ENCODE assay signal across 18 mouse cellular contexts in the genomic region with DNA sequence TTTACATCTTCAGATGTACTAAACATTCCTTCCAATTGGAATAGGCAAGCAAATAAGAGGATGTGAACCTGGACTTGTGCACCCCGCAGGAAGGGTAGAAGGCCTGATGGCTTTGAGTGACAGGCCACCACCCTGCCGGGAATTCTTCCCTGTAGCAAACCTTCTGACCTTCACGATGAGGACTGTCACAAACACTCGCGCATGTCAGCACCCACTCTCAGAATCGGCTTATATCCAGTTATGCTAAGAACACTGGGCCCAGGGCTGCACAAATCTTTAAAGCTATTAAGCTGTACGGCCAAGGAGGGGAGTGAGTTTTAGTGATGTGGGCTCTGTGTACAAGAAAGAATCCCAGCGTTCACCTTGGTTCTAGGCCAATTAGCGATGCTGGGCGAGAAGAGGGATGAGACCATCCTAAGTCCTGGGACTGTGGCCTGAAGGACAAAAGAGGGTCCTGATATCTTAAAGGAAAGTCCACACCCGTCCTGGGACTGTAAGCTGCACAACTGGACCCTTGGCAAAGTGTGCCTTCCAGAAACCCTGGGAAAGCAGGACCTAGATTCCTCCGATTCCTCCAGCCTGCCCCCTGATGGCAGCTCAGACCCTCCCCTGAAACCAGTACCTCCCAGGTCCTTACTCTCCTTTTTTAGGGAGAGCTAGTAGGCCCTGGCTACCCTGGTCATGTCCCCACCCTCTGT. TPM values are rescaled to one million over a fixed set of nuclear protein-coding genes. Genes with fewer than 3 reads are reported as not detected.
DNase-seq lines count a peak whose midpoint lies in the region; ATAC-seq and TF ChIP-seq lines count a peak whose summit lies in the region.
"Had no signal": no experiment of that assay in that cellular context is flagged by ENCODE, and none has a peak within 500 bp of the region (broad histone marks: within the 10 kb centered on the region; RNA-seq: fewer than 3 reads in every experiment).

No protein-coding gene starts in this region.

- no peak overlapping the region for H3K4me3 ChIP-seq in midbrain, postnatal 0 days (ENCODE audit: low read depth, low read length)
- H3K4me3 ChIP-seq in midbrain, embryonic 13.5 days (replicated peaks) = no peak overlapping the region
- no peak overlapping the region for H3K4me3 ChIP-seq in heart, embryonic 15.5 days
- H3K4me3 ChIP-seq: gastrocnemius, adult 2 months; intestine, embryonic 15.5 days; limb, embryonic 13.5 days had no signal

- no peak overlapping the region for H3K4me2 ChIP-seq in midbrain, postnatal 0 days (ENCODE audit: low read depth, low read length, poor library complexity, severe bottlenecking)
- H3K4me2 ChIP-seq in midbrain, embryonic 13.5 days (replicated peaks) = no peak overlapping the region
- H3K4me2 ChIP-seq in heart, embryonic 15.5 days = peak overlapping the region; percentile 16; the same call in 1 of the 2 replicates
- H3K4me2 ChIP-seq: intestine, embryonic 15.5 days; limb, embryonic 13.5 days had no signal

- peak; percentile 51 to 55 for DNase-seq in heart, adult 18-20 months
- DNase-seq in heart, adult 8-10 months (ENCODE audit: low spot score) = no peak
- no peak for DNase-seq in midbrain, postnatal 0 days (ENCODE audit: low spot score)
- DNase-seq in retina, postnatal 1 day = peak; percentile 48
- DNase-seq in frontal cortex, postnatal 10 days (ENCODE audit: low spot score in 2 of 2) = no peak
- no peak for DNase-seq in ovary, postnatal 14 days (ENCODE audit: low spot score)
- DNase-seq: gastrocnemius, adult 2 months; kidney, postnatal 14 days; right cerebral cortex, postnatal 4 days; thymus, postnatal 14 days had no signal

- ATAC-seq in midbrain, postnatal 0 days (ENCODE audit: low FRiP score) = no peak
- ATAC-seq in midbrain, embryonic 13.5 days = no peak
- ATAC-seq in heart, embryonic 15.5 days (replicated peaks; ENCODE audit: insufficient number of reproducible peaks, insufficient read depth, low FRiP score, low read depth) = peak; percentile 73
- ATAC-seq: activated CD4-positive, CD25-positive, alpha-beta regulatory T cell, adult 4 months; forebrain, embryonic 16.5 days; intestine, embryonic 15.5 days had no signal

- no peaks in the 10 kb centered on the region for H3K27me3 ChIP-seq in midbrain, postnatal 0 days (ENCODE audit: insufficient read depth, low read length)
- H3K27me3 ChIP-seq in midbrain, embryonic 13.5 days = no peaks in the 10 kb centered on the region
- H3K27me3 ChIP-seq in heart, embryonic 15.5 days = no peaks in the 10 kb centered on the region
- H3K27me3 ChIP-seq: CH12.LX; intestine, embryonic 15.5 days; limb, embryonic 13.5 days had no signal

- no peak overlapping the region for H3K9ac ChIP-seq in midbrain, postnatal 0 days (replicated peaks; ENCODE audit: low read length, poor library complexity, severe bottlenecking)
- no peak overlapping the region for H3K9ac ChIP-seq in midbrain, embryonic 13.5 days (replicated peaks)
- no peak overlapping the region for H3K9ac ChIP-seq in heart, embryonic 15.5 days
- H3K9ac ChIP-seq: intestine, embryonic 15.5 days; limb, embryonic 13.5 days; liver, embryonic 14.5 days had no signal

- WGBS in midbrain, postnatal 0 days = 75% methylated on average over 12 of the region's 12 CpGs
- 85% methylated on average over 12 of the region's 12 CpGs for WGBS in midbrain, embryonic 13.5 days
- 35% methylated on average over 12 of the region's 12 CpGs for WGBS in heart, embryonic 15.5 days

- no peaks in the 10 kb centered on the region for H3K4me1 ChIP-seq in midbrain, postnatal 0 days (ENCODE audit: insufficient read depth, low read length)
- H3K4me1 ChIP-seq in midbrain, embryonic 13.5 days (replicated peaks) = no peaks in the 10 kb centered on the region
- H3K4me1 ChIP-seq in heart, embryonic 15.5 days (replicated peaks) = peaks cover 40% of the 10 kb centered on the region

- no peaks in the 10 kb centered on the region for H3K36me3 ChIP-seq in midbrain, postnatal 0 days (ENCODE audit: insufficient read depth, low read length)
- H3K36me3 ChIP-seq in midbrain, embryonic 13.5 days = no peaks in the 10 kb centered on the region
- no peaks in the 10 kb centered on the region for H3K36me3 ChIP-seq in heart, embryonic 15.5 days
- H3K36me3 ChIP-seq: intestine, embryonic 15.5 days; limb, embryonic 13.5 days had no signal

- no peaks in the 10 kb centered on the region for H3K9me3 ChIP-seq in midbrain, postnatal 0 days (ENCODE audit: low read length)
- no peaks in the 10 kb centered on the region for H3K9me3 ChIP-seq in midbrain, embryonic 13.5 days
- no peaks in the 10 kb centered on the region for H3K9me3 ChIP-seq in heart, embryonic 15.5 days (replicated peaks)
- H3K9me3 ChIP-seq: intestine, embryonic 15.5 days; limb, embryonic 13.5 days had no signal

- peak; percentile 2; the same call in 1 of the 2 replicates for TF ChIP-seq CTCF in midbrain, postnatal 0 days (IDR thresholded peaks at IDR 0.05)

- H3K27ac ChIP-seq in midbrain, postnatal 0 days (ENCODE audit: low read depth, low read length) = no peak overlapping the region
- H3K27ac ChIP-seq in midbrain, embryonic 13.5 days = no peak overlapping the region
- H3K27ac ChIP-seq in heart, embryonic 15.5 days = peak overlapping the region; percentile 77
- H3K27ac ChIP-seq: gastrocnemius, adult 2 months; intestine, embryonic 15.5 days; limb, embryonic 13.5 days; liver, embryonic 14.5 days had no signal

RNA-seq across cellular contexts. Expression of a gene that starts 12.1 kb away (rescaled TPM):
- 10 to 100 TPM; 13.3 to 15.3 TPM for total RNA-seq in heart, adult 18-20 months (2021)
- 10 to 100 TPM; 15.8 to 17.4 (median 17.0) TPM for total RNA-seq in heart, adult 8-10 months (2022)
- total RNA-seq in midbrain, postnatal 0 days (2014; rRNA removed) = 18.2 and 18.7 TPM in 2 replicates
- polyA plus RNA-seq in midbrain, postnatal 0 days (2015; fragmentation: Nextera tagmentation; extraction: Ambion mirVana) = 11.0 and 11.2 TPM in 2 replicates
- polyA plus RNA-seq in midbrain, embryonic 13.5 days (2015; fragmentation: Nextera tagmentation; extraction: Ambion mirVana) = 13.6 and 13.9 TPM in 2 replicates
- polyA plus RNA-seq in heart, embryonic 15.5 days (2015; fragmentation: Nextera tagmentation; extraction: Ambion mirVana) = 21.9 and 24.4 TPM in 2 replicates

Comparison
In these comparisons a context has a peak if more than half of its experiments do, and no peak if none do; other contexts are left out.
1. DNase-seq: peak in heart, adult 18-20 months (2 of 2) and retina, postnatal 1 day (single experiment); none in heart, adult 8-10 months (single experiment), midbrain, postnatal 0 days (single experiment), frontal cortex, postnatal 10 days (0 of 2) and ovary, postnatal 14 days (single experiment).